Mouse (Mus musculus) spleen, postnatal 14 days (tissue): ENCODE measurements around the gene Has1.
"Not testable (repeated sequence)": the region's sequence is repeated elsewhere in the genome, so short reads cannot be mapped to it uniquely, and the experiment has no call there.

Source experiments
- DNase-seq, 2 experiments: peaks; one replicate each; pipeline ENCODE4 v3.0.0; 2021 to 2022; ENCODE audit warnings: low spot score in 2 of 2

Has1 gene

GRCm38 (mm10) chr17:17844606-17845005 lies 10.4 kb downstream of the Has1 start:
- DNase-seq: not testable (repeated sequence)

GRCm38 (mm10) chr17:17843534-17844261 lies 11.3 kb downstream of the Has1 start:
- no peak for DNase-seq

- DNase-seq: no peak
Observed at GRCm38 (mm10) chr17:17840796-17841195, 14.2 kb downstream of the Has1 start.

DNA sequence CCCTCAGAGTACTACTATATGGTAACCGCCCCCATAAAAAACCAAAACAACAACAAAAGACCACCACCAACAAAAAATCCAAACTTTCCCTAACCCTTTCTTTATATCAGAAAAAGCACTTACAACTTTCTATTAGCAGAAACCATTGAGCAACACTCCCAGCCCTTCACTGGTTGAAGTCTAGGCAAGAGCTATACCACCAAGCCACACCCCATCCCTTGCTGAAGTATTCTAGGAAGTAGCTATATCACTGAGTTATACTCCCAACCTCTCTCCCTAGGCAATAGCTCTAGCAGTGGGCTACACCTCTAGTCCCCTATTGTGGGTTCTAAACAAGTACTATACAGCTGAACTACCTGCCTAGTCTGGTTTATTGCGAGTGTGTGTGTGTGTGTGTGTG lies 15.7 kb downstream of the Has1 start:
- DNase-seq: no peak

DNA sequence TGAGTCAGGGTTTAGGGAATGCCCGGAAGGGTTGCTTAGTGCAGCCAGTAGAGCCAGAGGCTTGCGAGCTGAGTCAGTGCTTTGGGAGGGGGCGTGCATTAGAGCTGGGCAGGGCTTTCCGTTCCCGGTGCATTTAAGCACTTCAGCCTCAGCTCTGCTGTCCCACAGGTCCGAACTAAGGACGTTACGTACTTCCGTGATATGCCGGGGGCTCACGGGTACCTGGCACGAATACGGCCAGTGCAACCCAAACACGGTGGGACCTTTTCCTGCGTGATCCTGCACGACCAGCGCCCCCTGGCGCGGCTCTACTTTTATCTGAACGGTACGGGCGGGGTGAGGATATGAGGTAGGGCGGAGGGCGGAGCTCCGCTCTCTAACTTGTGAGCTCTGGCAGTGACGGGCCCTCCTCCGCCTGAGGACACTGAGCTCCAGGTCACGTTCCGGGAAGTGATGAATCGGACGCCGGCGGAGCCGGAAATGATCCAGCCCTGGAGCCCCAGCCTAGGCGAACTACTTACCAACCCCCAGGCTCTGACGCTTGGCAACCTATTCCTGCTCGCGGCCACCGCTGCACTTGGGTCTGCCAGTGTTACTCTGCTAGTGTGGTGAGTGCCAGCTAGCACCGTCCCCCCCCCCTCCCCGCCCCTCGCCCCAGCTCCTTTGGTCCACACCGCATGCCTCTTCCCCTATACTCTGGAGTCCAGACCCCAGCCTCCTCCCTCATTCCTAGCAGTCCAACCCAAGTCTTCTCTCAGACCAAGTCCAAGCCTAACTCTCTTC lies 16.9 kb downstream of the Has1 start:
- peak; percentile 76 to 82 for DNase-seq

DNA sequence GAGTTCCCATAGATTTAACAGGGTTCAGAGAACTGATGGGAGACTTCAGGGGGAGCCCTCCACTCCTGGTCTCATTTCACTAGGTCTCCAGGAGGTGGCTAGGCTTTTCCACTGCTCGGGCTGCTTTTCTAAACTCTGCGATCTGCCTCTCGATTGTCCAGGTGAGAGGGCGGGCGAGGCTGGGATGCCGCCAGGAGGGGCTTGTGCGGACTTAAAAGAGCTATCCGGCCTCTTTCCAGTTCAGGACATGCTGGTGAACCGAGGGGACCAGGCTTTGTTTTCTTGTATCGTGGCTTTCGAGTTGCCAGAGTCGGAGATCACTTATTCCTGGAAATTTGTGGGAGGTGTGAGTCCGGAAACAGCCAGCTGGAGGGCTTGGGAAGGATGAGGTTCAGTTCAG lies 17.6 kb downstream of the Has1 start:
- no peak for DNase-seq

DNA sequence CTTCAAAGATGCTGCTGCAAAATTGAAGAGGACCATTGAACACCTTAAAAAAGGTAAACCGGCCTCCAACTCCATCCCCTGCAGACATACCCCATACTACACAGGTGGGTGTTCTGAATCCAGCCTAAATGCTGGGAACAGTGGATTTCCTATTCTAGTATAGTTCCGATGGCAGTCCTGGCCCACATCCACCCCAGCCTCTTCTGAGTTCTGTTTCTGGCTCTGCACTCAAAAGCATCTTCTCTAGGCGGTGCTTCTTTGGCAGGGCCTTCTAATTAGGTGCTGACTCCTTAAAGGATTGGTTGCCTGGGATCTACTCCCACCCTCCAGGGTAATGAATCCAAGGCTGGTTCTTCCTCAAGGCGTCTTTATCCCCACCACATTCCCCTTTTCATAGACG lies 18.9 kb downstream of the Has1 start:
- DNase-seq: no peak

- DNase-seq: no peak
Observed at GRCm38 (mm10) chr17:17834896-17835295, 20.1 kb downstream of the Has1 start.

DNA sequence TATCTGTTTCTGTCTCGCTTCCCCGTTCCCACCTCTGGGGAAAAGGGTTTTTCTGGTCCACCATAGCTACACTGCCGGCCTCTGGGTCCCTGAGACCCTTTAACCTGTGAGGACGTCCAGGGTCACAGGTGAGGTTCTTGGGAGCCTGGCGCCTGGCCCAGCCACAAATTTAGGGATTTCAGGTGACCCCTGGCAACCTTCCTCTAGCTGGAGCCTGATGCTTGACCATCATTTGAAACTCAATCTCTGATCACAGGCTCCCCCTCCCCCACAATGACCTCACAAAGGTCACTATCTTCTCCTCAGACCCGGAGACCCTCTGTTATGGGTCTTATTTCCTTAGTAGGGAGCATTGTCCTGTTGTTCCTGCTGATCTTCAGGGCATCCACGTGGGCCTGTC lies 24.3 kb downstream of the Has1 start:
- no peak for DNase-seq

GRCm38 (mm10) chr17:17829816-17830535 lies 25.0 kb downstream of the Has1 start:
- no peak for DNase-seq

- no peak for DNase-seq
Observed at GRCm38 (mm10) chr17:17829052-17829785, 25.8 kb downstream of the Has1 start.

GRCm38 (mm10) chr17:17828191-17828981 lies 26.6 kb downstream of the Has1 start:
- DNase-seq: no peak

DNA sequence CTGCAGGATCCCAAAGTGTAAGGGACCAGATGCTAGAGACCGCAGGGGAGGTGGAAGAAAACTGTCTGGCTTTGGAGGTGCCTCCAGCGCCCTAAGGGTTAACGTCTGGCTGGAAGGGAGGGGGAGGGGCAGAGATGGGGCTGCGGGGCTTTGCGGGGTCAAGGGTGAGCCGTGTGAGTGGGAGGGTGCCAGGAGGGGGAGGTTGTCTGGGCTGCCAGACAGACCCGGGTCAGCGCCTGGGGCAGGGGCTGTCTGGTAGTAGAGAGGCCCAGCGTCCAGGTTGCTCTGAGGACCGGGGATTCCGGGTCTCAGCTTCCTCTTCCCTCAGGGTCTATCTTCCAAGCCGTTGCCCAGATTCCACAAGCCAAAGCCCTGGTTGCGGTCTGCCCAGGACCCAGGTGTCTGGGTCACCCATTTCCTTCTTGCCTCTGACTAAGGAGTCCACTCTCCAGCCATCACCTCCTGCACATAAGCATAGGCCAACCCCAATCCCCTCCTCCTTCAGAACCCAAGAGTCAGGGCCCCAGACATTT lies 27.3 kb downstream of the Has1 start:
- DNase-seq: no peak

GRCm38 (mm10) chr17:17826751-17827657 lies 28.0 kb downstream of the Has1 start, which contains the start of gene Spaca6:
Gene Spaca6, plus strand, starts transcription at chr17:17827158.
- DNase-seq: peak in 1 of 2 experiments; percentile 8

- DNase-seq: no peak
Observed at GRCm38 (mm10) chr17:17825921-17826591, 28.9 kb downstream of the Has1 start.

DNA sequence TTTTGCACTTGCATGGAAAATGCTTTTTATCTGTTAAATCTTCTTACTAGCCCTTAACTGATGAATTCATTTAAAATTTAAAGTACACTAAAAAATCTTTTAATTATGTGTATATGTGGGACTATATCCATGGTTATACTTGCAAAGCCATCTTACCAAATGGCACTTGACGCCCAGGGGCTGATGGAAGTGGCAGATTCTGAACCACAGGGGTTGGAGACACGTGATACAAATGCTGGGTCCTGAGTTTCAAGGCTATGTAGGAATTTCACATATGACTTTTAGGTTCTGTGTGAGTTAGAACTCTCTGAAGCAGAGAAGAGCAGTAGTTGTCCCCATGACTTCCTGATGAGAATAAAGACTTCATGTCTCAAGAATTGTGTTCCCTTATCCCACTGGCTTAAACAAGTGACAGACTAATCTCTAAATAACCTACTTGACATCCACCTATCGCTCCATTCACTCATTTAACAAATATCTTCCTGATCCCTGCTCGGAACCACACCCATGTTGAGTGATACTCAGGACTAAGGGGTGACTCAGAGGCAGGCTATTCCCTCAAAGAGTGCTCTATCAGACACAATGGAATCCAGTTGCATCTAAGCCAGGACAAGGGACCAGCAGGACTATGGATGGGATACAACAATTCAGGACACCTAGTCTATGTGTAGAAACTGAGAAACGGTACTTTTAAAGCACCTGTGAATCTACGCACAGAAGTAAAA lies 31.2 kb downstream of the Has1 start:
- no peak for DNase-seq

GRCm38 (mm10) chr17:17795527-17795926 lies 59.5 kb downstream of the Has1 start:
- DNase-seq: no peak
